Mouse (Mus musculus) cerebellum, adult 2 months (tissue): ENCODE results near the gene Zmym4. TPM values are rescaled to one million over a fixed set of nuclear protein-coding genes. Genes with fewer than 3 reads are reported as not detected.
"Not testable (repeated sequence)": the region's sequence is repeated elsewhere in the genome, so short reads cannot be mapped to it uniquely, and the experiment has no call there.

ENCODE experiments used
- DNase-seq, 2 experiments: peaks; one replicate each; pipeline ENCODE4 v3.0.0; 2021
- H3K27ac ChIP-seq: fragments of 200-500 bp; 2 replicates; pipeline ENCODE4 v1.5.1; 2012; ENCODE audit warnings: low read length, control low read depth, inconsistent platforms; ENCODE audit not compliant: insufficient read depth
- H3K27me3 ChIP-seq: fragments of 200-500 bp; 2 replicates; pipeline ENCODE4 v1.6.1; 2012; ENCODE audit warnings: inconsistent platforms, mild to moderate bottlenecking, low read length, moderate library complexity; ENCODE audit not compliant: control insufficient read depth, insufficient read depth
- H3K4me1 ChIP-seq: fragments of 200-500 bp; 2 replicates; pipeline ENCODE4 v1.6.1; 2011; ENCODE audit warnings: low read length; ENCODE audit not compliant: control insufficient read depth, insufficient read depth
- H3K4me3 ChIP-seq: fragments of 200-500 bp; replicated peaks from 2 replicates; pipeline ENCODE3; 2011; ENCODE audit warnings: mild to moderate bottlenecking, low read depth, low read length, control low read depth; ENCODE audit not compliant: insufficient read depth
- CTCF ChIP-seq: fragments of 200-500 bp; IDR thresholded peaks from 2 replicates; pipeline ENCODE4 v1.5.1; 2011; ENCODE audit warnings: low read depth, mild to moderate bottlenecking, control low read depth, low read length, moderate library complexity, borderline replicate concordance; ENCODE audit not compliant: insufficient read depth
- POLR2A ChIP-seq: fragments of 200-500 bp; IDR thresholded peaks from 2 replicates; pipeline ENCODE4 v1.6.1; 2011; ENCODE audit warnings: low read length, control low read depth, borderline replicate concordance; ENCODE audit not compliant: insufficient read depth
- WGBS: fragments of 180-500 bp; shearing (Covaris S2); methylation state at CpG from one replicate; pipeline ENCODE4 v1.1.7; 2018; 5-methylcytosine and 5-hydroxymethylcytosine counted together
- polyA plus RNA-seq: library from polyadenylated mRNA; depleted of rRNA; stranded (reverse); fragments of >200 nt; gene quantifications from 2 replicates; pipeline ENCODE4 v1.2.3, GENCODE M21; 2012; rRNA removed

Gene Zmym4
- 25.7 and 27.6 TPM in 2 replicates for polyA plus RNA-seq

DNA sequence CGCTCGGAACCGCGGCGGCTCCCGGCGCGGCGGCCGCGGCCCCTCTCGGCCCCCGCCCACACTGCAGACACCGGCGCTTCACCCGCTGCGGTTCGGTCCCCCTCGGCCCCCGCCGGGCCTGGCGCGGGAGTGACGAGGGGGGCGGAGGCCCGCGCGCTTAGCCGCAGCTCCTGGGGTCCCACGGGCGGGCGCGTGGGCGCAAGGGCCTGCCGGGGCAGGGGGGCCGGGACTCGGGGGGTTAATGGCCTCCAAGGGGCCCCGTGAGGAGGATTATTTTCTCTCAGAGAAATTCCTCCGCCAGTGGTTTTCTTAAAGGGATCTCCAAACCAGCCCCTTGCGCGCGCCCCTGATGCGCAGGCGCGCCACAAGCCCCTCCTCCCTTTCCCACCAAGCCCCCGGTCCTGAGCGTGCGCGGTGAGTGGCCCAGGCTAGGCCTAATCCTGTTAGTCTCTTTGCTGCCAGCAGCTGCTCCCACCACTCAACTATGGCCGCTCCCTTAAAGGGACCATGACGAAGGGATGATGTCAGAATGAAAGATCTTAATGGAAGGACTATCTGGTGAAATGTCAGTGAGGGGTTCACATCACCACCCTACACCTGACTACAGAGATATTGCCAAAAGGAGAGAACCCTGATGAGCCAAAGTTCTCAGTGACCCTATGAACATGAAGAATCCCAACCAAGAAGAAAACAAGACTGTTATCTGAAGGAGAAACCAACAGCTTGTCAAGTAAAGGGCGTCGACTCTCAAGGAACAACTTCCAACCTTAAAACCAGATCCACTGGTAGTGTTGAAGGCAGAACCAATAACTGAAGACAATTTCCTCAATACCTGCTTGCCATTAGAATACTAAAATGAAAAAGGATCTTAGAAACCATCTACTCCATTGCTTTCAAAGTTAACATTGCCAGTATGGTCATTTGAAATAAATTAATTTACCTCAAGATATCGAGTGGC, at the start of gene Zmym4:
TSS of gene Zmym4 (minus strand) at position 272 of the 958 bp plus-strand sequence.
- TF ChIP-seq POLR2A (peak; percentile 69; the same call in 1 of the 2 replicates), CTCF (no peak)
- H3K4me1 ChIP-seq: 0 out of 2 replicates have a peak, but pooled peaks cover 3% of the 10 kb centered on the region
- 7% methylated on average over 53 of the region's 54 CpGs for WGBS
- H3K27me3 ChIP-seq: no peaks in the 10 kb centered on the region
- H3K27ac ChIP-seq: peak within 1 kb of the TSS; percentile 68; the same call in 1 of the 2 replicates
- H3K4me3 ChIP-seq: peak within 1 kb of the TSS; percentile 84
- peak; percentile 91 to 93 for DNase-seq

DNA sequence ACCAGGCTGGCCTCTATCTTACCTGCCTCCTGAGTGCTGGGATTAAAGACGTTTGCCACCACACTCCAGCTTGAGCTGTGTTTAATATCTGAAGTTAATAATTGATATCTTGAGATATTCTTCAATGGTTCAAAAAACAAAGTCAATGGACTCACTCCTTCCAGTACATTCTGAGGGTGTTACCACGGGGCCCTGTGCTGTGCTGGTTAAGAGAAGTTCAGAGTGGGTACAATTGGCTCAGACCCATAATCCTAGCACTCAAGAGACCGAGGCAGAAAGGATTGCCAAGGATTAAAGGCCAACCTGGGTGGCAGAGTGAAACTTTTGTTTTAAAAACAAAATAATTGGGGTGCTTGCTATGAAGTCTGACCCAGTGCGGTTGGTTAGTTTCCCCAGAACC, 48.4 kb upstream of the Zmym4 start:
- Histone ChIP-seq H3K27ac (no peak overlapping the region), H3K27me3 (no peaks in the 10 kb centered on the region), H3K4me1 (no peaks in the 10 kb centered on the region), H3K4me3 (no peak overlapping the region)
- 75% methylated on average over 4 of the region's 4 CpGs for WGBS
- TF ChIP-seq POLR2A: no peak
- TF ChIP-seq CTCF: no peak
- DNase-seq: no peak

DNA sequence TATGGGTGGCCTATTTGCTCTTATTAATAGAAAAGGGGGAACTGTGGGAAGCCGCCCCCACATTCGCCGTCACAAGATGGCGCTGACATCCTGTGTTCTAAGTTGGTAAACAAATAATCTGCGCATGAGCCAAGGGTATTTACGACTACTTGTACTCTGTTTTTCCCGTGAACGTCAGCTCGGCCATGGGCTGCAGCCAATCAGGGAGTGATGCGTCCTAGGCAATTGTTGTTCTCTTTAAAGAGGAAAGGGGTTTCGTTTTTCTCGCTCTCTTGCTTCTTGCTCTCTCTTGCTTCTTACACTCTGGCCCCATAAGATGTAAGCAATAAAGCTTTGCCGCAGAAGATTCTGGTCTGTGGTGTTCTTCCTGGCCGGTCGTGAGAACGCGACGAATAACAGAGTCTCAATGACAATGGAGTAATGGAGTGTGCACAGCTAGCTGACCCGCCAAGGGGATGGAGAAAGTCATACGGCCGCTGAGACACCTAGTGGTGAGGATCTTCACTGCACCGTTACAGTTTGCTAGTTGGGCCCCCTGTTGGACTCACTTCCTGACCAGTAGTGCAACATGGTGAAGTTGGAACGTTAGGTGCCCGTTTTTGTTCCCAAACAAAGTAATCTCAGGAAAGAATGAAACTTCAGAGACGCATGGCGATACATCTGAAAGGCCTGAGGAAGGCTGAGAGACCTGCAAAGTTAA, 47.5 kb upstream of the Zmym4 start:
- TF ChIP-seq CTCF (peak; percentile 87), POLR2A (0 out of 2 replicates have a peak, but pooled peaks have one; percentile 32)
- H3K27ac ChIP-seq: 0 out of 2 replicates have a peak overlapping the region, but pooled peaks have one; percentile 23
- peak; percentile 82 to 86 for DNase-seq
- H3K4me1 ChIP-seq, H3K27me3 ChIP-seq: not testable (repeated sequence)
- whole genome bisulfite sequencing: 6% methylated on average over 14 of the region's 26 CpGs
- H3K4me3 ChIP-seq: peak overlapping the region; percentile 57

- DNase-seq: peak; percentile 46 to 47
- H3K4me1 ChIP-seq: peaks cover 5% of the 10 kb centered on the region
- H3K27me3 ChIP-seq: no peaks in the 10 kb centered on the region
- no peak overlapping the region for H3K27ac ChIP-seq
- WGBS: 22% methylated on average over 25 of the region's 25 CpGs
- peak overlapping the region; percentile 44 for H3K4me3 ChIP-seq
- no peak for TF ChIP-seq CTCF
- no peak for TF ChIP-seq POLR2A
These were observed 37.4 kb upstream of the Zmym4 start for GRCm38 (mm10) chr4:127005113-127005936.

GRCm38 (mm10) chr4:127004384-127004783, 36.4 kb upstream of the Zmym4 start:
- DNase-seq: no peak
- WGBS: 89% methylated on average over 3 of the region's 3 CpGs
- Histone ChIP-seq H3K4me3 (no peak overlapping the region), H3K4me1 (peaks cover 5% of the 10 kb centered on the region), H3K27me3 (no peaks in the 10 kb centered on the region), H3K27ac (no peak overlapping the region)
- no peak for TF ChIP-seq POLR2A
- no peak for TF ChIP-seq CTCF

DNA sequence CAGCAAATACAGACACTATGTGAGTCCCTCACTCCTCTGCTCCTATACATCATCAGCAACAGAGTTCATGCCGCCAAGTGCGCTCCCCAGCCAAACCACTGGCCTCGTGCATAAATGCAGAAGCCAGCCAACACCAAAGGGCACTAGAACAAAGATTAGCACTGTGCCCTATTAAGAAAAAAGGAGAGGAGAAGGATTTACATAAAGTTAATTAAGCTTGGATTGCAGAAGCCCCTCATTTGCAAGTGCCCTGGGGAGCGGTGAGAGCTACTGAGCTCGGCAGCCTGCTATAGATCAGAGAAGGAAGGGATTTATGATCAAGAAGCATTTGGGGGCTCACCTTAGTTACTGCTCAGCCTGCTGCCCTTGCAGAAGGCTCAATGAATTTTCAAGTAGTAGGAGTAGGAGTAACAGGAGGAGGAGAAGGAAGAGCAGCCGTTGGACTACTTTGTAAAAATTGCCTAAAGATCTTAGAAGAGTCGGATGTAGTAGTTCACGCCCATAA, 32.7 kb upstream of the Zmym4 start:
- Histone ChIP-seq H3K4me3 (no peak overlapping the region), H3K4me1 (peaks cover 5% of the 10 kb centered on the region), H3K27ac (no peak overlapping the region), H3K27me3 (no peaks in the 10 kb centered on the region)
- no peak for DNase-seq
- WGBS: 51% methylated on average over 8 of the region's 8 CpGs
- TF ChIP-seq CTCF (no peak), POLR2A (no peak)

DNA sequence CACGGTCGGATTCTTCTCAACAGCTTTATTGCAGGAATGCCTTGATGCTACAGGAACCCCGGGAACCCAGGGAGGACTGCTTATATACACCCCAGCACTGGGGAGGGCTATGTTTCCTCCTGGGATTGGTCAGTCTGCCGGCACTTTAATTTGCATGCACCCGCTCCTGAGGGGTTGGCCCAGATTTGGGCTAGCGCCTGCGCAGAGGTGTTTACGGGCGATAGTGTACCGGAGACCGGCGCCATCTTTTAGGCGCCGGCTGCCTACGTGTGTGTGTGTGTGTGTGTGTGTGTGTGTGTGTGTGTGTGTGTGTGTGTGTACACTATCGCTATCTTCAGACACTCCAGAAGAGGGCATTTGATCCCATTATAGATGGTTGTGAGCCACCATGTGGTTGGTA, 31.4 kb upstream of the Zmym4 start:
- H3K27ac ChIP-seq, H3K4me1 ChIP-seq, H3K27me3 ChIP-seq, DNase-seq, H3K4me3 ChIP-seq: not testable (repeated sequence)
- WGBS: 96% methylated on average over 16 of the region's 16 CpGs
